Mouse (Mus musculus) bone marrow, adult 2 months (tissue): ENCODE measurements around the gene Xlr5a. TPM values are rescaled to one million over a fixed set of nuclear protein-coding genes. Genes with fewer than 3 reads are reported as not detected.
"Not testable (repeated sequence)": the region's sequence is repeated elsewhere in the genome, so short reads cannot be mapped to it uniquely, and the experiment has no call there.

Source experiments
- H3K27ac ChIP-seq: fragments of 200-500 bp; 2 replicates; pipeline ENCODE4 v1.5.1; 2012; ENCODE audit warnings: low read depth, mild to moderate bottlenecking, control low read depth, inconsistent platforms, low read length; ENCODE audit not compliant: control insufficient read depth, poor library complexity, insufficient read depth
- H3K4me1 ChIP-seq: fragments of 200-500 bp; 2 replicates; pipeline ENCODE4 v1.6.1; 2011; ENCODE audit warnings: low read length; ENCODE audit not compliant: control insufficient read depth, insufficient read depth
- H3K4me3 ChIP-seq: fragments of 200-500 bp; replicated peaks from 2 replicates; pipeline ENCODE3; 2011; ENCODE audit warnings: mild to moderate bottlenecking, low read depth, low read length, control low read depth; ENCODE audit not compliant: control insufficient read depth
- CTCF ChIP-seq: fragments of 200-500 bp; IDR thresholded peaks from 2 replicates; pipeline ENCODE4 v1.5.1; 2011; ENCODE audit warnings: low read length, control low read depth; ENCODE audit not compliant: control insufficient read depth, insufficient read depth
- POLR2A ChIP-seq: fragments of 200-500 bp; IDR thresholded peaks from 2 replicates; pipeline ENCODE4 v1.6.1; 2011; ENCODE audit warnings: low read depth, mild to moderate bottlenecking, control low read depth, low read length, borderline replicate concordance; ENCODE audit not compliant: control insufficient read depth
- WGBS: fragments of 180-500 bp; shearing (Covaris S2); methylation state at CpG from one replicate; pipeline ENCODE4 v1.1.7; 2018; 5-methylcytosine and 5-hydroxymethylcytosine counted together
- polyA plus RNA-seq: library from polyadenylated mRNA; stranded (reverse); fragments of >200 nt; gene quantifications from 2 replicates; pipeline ENCODE4 v1.2.4, GENCODE M21; 2011; ENCODE audit warnings: low replicate concordance; ENCODE audit not compliant: missing spikeins, insufficient read depth, insufficient read length

Xlr5a gene
- polyA plus RNA-seq, 1 experiment = not detected

DNA sequence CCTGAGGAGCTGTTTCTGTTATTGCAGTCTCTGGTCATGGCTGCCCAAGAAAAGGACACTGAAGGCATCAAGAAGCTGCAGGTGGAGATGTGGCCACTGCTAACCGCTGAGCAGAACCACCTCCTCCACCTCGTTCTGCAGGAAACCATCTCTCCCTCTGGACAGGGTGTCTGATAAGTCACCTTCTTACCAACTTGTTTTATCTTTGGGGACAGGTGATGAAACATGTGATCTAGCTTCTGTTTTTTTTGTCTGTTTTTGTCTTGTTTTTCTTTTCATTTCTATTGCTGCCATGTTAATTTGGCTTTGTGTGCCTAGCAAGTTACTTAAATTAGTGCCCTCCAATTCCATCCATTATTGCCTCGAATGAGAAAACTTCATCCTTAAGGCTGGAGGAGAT is 63.5 kb downstream of the Xlr5a start:
- TF ChIP-seq POLR2A = no peak
- TF ChIP-seq CTCF = no peak
- 25% methylated on average over 3 of the region's 3 CpGs for whole genome bisulfite sequencing
- Histone ChIP-seq H3K4me3 (peak overlapping the region; percentile 94), H3K4me1 (no peaks in the 10 kb centered on the region; the same call in 1 of the 2 replicates), H3K27ac (no peak overlapping the region)

DNA sequence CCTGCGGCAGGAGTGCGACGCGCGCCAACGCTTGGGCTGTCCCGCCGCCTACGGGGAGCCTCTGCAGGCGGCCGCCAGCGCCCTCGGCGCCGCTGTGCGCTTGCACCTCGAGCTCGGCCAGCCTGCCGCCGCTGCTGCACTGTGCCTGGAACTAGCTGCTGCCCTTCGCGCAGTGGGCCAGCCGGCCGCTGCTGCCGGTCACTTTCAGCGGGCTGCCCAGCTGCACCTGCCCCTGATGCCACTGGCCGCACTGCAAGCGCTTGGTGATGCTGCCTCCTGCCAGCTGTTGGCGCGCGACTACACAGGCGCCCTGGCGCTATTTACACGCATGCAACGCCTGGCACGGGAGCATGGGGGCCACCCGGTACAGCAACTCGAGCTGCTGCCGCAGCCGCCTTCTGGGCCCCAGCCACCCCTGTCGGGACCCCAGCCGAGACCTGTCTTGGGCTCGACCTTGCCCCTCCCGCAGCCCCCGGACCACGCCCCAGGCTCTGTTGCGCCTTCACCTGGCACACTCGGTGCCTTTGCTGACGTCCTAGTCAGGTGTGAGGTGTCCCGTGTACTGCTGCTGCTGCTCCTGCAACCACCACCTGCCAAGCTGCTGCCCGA is 64.1 kb downstream of the Xlr5a start:
- Histone ChIP-seq H3K27ac (peak overlapping the region; percentile 90), H3K4me3 (peak overlapping the region; percentile 94), H3K4me1 (no peaks in the 10 kb centered on the region; the same call in 1 of the 2 replicates)
- TF ChIP-seq POLR2A = no peak
- TF ChIP-seq CTCF = no peak
- 10% methylated on average over 48 of the region's 51 CpGs for whole genome bisulfite sequencing

DNA sequence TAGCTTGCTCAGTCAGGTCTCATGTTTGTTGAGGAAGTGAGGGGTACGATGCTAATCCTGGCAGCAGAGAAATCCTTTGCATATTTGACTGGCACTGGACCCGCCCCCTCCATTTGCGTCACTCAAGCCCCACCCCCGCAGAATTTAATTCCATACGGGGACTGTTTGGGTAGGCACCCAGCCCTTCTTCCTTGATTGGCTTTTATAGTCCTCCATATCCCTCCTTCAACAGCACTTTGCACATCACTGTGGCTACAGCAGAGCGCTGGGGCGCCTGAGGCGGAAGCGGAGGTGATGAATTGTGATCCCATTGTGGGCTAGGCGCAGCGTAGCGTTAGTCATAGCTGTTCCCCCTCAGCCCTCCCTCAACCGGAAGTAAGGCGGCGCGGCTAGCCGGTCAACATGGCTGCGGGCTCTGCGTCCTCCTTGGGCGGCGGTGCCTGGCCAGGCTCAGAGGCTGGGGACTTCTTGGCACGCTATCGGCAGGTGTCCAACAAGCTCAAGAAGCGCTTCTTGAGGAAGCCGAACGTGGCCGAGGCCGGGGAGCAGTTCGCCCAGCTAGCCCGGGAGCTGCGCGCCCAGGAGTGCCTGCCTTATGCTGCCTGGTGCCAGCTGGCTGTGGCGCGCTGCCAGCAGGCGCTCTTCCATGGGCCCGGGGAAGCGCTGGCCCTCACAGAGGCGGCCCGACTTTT is 64.7 kb downstream of the Xlr5a start, which contains the start of gene F8a:
Gene F8a, plus strand, starts transcription at position 378 of the 692 bp plus-strand sequence.
- TF ChIP-seq POLR2A (peak; percentile 72; the same call in 1 of the 2 replicates), CTCF (no peak)
- Histone ChIP-seq H3K4me3 (peak within 1 kb of the TSS; percentile 94), H3K27ac (peak within 1 kb of the TSS; percentile 90), H3K4me1 (no peaks in the 10 kb centered on the region; the same call in 1 of the 2 replicates)
- 15% methylated on average over 39 of the region's 39 CpGs for WGBS

DNA sequence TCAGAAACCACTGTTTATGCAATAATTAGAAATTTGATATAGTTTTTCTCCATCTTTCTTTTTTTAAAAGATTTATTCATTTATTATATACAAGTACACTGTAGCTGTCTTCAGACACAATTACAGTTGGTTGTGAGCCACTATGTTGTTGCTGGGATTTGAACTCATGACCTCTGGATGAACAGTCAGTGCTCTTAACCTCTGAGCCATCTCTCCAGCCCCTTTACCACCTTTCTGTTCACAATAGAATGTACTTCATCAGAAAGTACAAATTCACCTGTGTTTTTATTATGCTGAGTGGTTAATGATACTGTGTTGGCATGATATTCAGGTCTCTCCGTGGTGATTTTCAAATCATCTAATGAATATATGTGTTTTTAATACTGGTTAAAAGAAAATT is 67.4 kb downstream of the Xlr5a start:
- 65% methylated on average over 1 of the region's 1 CpGs for WGBS
- TF ChIP-seq POLR2A = no peak
- no peak for TF ChIP-seq CTCF
- Histone ChIP-seq H3K27ac (no peak overlapping the region), H3K4me1 (no peaks in the 10 kb centered on the region; the same call in 1 of the 2 replicates), H3K4me3 (no peak overlapping the region)

DNA sequence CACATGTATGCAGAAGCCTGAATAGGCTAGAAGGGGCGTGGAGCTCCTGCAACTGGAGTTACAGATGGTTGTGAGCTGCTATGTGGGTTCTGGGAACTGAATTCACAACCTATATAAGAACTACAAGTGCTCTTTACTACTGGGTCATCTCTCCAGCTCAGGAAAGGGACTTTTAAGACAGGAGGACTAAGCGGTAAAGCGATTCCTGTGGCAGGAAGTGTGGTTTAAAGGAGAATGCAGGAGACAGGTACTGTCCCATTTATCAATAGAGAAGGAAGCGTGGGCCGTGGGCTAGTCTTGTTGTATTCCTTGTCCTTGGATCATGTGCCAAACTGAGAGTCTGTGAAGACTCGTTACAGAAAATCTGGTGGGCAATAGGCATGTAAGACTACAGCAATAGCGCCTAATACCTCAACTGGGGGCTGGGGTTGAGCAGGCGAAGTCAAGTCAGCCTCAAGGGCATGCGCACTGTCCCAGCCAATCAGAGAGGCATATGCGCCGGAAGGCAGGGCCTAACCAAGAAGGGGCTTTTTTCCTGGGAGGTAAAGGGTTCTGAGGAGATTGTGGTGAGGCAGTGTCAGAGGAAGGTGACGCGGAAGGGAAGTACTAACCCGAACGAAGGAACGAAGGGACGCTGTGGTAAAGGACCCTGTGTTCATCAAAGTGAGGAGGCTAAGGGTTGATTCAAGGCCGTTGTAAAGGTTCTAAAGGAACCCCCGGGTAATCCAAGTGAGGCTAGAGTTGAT is 78.8 kb downstream of the Xlr5a start, which contains the start of gene Xlr4b:
Gene Xlr4b, plus strand, starts transcription at position 515 of the 746 bp plus-strand sequence.
- H3K4me3 ChIP-seq, H3K4me1 ChIP-seq, H3K27ac ChIP-seq: not testable (repeated sequence)
- 29% methylated on average over 19 of the region's 19 CpGs for WGBS

DNA sequence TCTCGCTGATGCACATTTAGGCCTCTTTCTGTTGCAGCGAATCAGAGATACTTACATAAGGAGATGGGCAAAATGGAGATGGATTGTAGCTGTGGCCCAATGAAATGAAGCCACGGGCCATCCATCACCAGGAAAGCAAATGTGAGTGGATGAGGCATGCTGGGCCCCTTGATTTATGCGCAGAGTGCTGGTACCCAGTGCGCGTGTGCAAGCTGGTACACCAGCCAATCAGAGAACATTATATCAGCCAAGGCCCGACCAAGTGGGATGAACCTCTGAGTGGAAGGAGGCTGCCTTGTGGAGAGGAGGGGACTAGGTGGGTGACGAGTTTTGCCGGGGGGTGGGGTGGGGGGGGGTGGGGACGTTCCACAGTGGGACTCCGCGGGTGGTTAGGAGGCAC is 100.8 kb downstream of the Xlr5a start, which contains the start of gene Xlr3b:
Gene Xlr3b, plus strand, starts transcription at position 274 of the 400 bp plus-strand sequence.
- not testable (repeated sequence) for H3K4me3 ChIP-seq

DNA sequence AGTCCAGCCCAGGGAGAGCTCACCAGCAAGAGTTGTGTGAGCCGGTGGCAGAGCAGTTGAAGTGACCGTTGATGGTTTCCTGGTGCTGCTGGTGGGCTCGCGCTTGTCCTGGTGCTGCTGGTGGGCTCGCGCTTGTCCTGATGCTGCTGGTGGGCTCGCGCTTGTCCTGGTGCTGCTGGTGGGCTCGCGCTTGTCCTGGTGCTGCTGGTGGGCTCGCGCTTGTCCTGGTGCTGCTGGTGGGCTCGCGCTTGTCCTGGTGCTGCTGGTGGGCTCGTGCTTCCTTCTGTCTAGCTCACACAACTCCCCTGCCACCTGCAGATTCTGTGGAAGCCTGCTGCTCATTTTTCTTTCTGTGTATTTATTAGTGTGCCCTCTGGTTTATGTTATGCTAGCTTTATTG is 115.9 kb downstream of the Xlr5a start, which contains the start of gene Spin2d:
Gene Spin2d, minus strand, starts transcription at position 101 of the 400 bp plus-strand sequence.
- WGBS = 68% methylated on average over 2 of the region's 15 CpGs
- not testable (repeated sequence) for H3K27ac ChIP-seq, H3K4me3 ChIP-seq, H3K4me1 ChIP-seq

More for the DNA sequence above, 100.8 kb downstream of the Xlr5a start, which contains the start of gene Xlr3b:
- not testable (repeated sequence) for H3K4me1 ChIP-seq, H3K27ac ChIP-seq
- WGBS = 65% methylated on average over 12 of the region's 12 CpGs

DNA sequence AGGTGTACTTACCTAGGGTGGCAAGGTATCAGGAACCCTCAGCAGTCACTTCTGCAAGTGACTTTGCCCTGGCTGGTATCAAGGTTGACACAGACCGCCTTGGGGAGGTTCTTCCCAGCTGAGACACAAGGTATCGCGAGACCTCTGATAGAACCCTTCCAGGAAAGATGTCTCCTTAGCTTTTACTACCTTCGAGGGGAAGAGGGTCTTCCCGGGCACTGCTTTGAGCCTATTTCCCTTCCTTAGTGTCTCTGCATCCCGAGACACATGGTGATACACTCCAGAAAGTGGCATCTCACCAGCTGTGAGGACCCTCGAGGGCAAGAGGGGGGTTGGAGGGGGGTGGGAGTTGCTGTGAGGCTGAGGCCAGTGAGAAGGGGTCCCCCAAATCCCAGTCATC is 143.4 kb downstream of the Xlr5a start, which contains the start of gene DXBay18:
Gene DXBay18, minus strand, starts transcription at position 101 of the 400 bp plus-strand sequence.
- no CpG with 5 or more reads among the region's 7 CpGs for WGBS
- not testable (repeated sequence) for H3K4me3 ChIP-seq, H3K27ac ChIP-seq, H3K4me1 ChIP-seq

DNA sequence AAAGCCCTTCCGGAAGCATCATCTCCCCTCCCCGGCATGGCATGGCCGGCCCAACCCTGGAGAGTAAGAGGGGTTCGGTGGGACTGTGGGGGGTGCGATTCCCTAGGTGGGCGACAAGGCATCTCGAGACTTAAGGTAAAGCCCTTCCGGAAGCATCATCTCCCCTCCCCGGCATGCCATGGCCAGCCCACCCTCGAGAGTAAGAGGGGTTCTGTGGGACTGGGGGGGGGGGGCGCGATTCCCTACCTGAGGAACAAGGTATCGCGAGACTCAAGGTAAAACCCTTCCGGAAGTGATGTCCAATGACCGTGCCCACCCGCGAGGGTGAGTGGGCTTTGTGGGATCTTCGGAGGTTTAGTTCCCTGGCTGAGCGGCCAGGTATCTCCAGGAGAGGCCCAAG is 144.3 kb downstream of the Xlr5a start, which contains the start of gene Xlr5b:
Gene Xlr5b, plus strand, starts transcription at position 301 of the 400 bp plus-strand sequence.
- no CpG with 5 or more reads among the region's 20 CpGs for WGBS

DNA sequence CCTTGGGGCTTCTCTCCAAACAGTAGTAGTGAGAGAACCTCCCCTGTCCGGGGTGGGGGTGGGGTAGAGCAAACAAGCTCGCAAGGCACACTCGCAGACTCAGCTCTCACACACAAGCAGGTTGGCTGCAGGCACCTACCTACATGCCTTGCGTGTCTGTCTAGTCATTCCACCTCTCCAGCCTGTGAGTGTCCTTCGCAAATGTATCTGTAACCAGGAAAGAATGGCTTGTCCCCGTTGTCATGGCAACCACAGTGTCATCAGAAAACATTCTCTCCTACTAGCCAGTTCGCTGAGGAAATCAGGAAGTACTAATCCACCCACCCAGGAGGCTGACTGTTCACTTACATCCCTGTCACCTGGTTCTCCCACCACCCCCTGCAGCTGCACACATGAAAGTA is 149.6 kb downstream of the Xlr5a start:
- no CpG with 5 or more reads among the region's 7 CpGs for WGBS
- not testable (repeated sequence) for H3K4me3 ChIP-seq, H3K4me1 ChIP-seq, H3K27ac ChIP-seq

More for the DNA sequence above, 144.3 kb downstream of the Xlr5a start, which contains the start of gene Xlr5b:
- not testable (repeated sequence) for H3K4me3 ChIP-seq, H3K4me1 ChIP-seq, H3K27ac ChIP-seq

DNA sequence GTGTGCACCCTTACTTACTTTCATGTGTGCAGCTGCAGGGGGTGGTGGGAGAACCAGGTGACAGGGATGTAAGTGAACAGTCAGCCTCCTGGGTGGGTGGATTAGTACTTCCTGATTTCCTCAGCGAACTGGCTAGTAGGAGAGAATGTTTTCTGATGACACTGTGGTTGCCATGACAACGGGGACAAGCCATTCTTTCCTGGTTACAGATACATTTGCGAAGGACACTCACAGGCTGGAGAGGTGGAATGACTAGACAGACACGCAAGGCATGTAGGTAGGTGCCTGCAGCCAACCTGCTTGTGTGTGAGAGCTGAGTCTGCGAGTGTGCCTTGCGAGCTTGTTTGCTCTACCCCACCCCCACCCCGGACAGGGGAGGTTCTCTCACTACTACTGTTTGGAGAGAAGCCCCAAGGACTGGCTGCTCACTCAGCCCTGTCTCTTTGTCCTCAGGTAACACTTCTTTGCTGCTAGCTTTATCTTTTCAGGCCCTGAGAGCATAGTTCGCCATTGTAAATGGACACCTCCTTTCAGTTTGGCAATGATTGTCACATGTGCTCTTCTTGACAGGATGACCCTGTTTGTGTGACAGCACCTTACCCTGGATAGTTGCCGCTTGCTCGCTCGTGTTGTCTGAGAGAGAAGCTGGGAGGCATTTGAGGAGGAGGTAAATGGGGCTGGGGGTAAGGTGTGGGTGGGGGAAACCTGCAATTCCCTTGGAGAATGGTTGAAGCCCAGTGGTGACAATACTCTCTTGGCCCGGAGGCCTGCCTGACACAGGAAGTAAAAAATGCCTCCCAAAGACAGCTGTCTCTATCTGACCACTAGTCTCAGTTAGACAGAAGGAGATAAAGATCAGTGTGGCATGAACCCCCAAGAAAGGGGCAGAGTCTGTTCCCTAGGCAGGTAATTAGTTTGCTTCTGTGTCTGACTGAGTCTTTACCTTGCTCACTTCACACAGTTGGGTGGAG is 169.6 kb downstream of the Xlr5a start:
- not testable (repeated sequence) for H3K27ac ChIP-seq, H3K4me1 ChIP-seq, H3K4me3 ChIP-seq
- WGBS = no CpG with 5 or more reads among the region's 12 CpGs
